Mouse (Mus musculus) heart, embryonic 13.5 days (tissue): ENCODE results near the gene Gnl1. TPM values are rescaled to one million over a fixed set of nuclear protein-coding genes. Genes with fewer than 3 reads are reported as not detected.
A peak's percentile ranks its signal among the peaks of the same experiment; 100 is the strongest.
"Not testable (repeated sequence)": the region's sequence is repeated elsewhere in the genome, so short reads cannot be mapped to it uniquely, and the experiment has no call there.

Experiments
- ATAC-seq: fragments of 200-750 bp; cut with Nextera tagmentation; 2 replicates; pipeline ENCODE4 v1.8.0; 2017; ENCODE audit warnings: moderate TSS enrichment; ENCODE audit not compliant: insufficient number of reproducible peaks, low FRiP score, low TSS enrichment; ENCODE audit errors: extremely low read depth
- H3K27ac ChIP-seq: fragments of 300-500 bp; sonication (generic); replicated peaks from 2 replicates; pipeline ENCODE4 v1.5.1; 2015; ENCODE audit warnings: moderate library complexity, mild to moderate bottlenecking, inconsistent platforms
- H3K27me3 ChIP-seq: fragments of 300-500 bp; sonication (generic); replicated peaks from 2 replicates; pipeline ENCODE4 v1.6.1; 2015; ENCODE audit warnings: mild to moderate bottlenecking, inconsistent platforms
- H3K36me3 ChIP-seq: fragments of 300-500 bp; sonication (generic); 2 replicates; pipeline ENCODE4 v1.6.1; 2015; ENCODE audit warnings: mild to moderate bottlenecking, inconsistent platforms
- H3K4me1 ChIP-seq: fragments of 300-500 bp; sonication (generic); 2 replicates; pipeline ENCODE4 v1.6.1; 2015; ENCODE audit warnings: inconsistent platforms
- H3K4me2 ChIP-seq: fragments of 300-500 bp; sonication (generic); 2 replicates; pipeline ENCODE4 v1.6.1; 2015; ENCODE audit warnings: inconsistent platforms, mild to moderate bottlenecking, moderate library complexity
- H3K4me3 ChIP-seq: fragments of 300-500 bp; sonication (generic); 2 replicates; pipeline ENCODE4 v1.5.1; 2015; ENCODE audit warnings: moderate library complexity, mild to moderate bottlenecking, inconsistent platforms
- H3K9ac ChIP-seq: fragments of 300-500 bp; sonication (generic); 2 replicates; pipeline ENCODE4 v1.6.1; 2015; ENCODE audit warnings: inconsistent platforms, mild to moderate bottlenecking, moderate library complexity
- H3K9me3 ChIP-seq: fragments of 300-500 bp; sonication (generic); 2 replicates; pipeline ENCODE4 v1.6.1; 2016; ENCODE audit warnings: inconsistent platforms
- WGBS: fragments of 180-500 bp; shearing (Covaris S2); methylation state at CpG from one replicate; pipeline ENCODE4 v1.1.7; 2015; ENCODE audit warnings: mixed read lengths; 5-methylcytosine and 5-hydroxymethylcytosine counted together
- polyA plus RNA-seq: library from polyadenylated mRNA; unstranded; fragments of >200 nt; fragmentation: Nextera tagmentation; extraction: Ambion mirVana; gene quantifications from 2 replicates; pipeline ENCODE4 v1.2.1, GENCODE M21; 2015

The Gnl1 gene
- polyA plus RNA-seq, 1 experiment from 2014 or later = 38.9 TPM

DNA sequence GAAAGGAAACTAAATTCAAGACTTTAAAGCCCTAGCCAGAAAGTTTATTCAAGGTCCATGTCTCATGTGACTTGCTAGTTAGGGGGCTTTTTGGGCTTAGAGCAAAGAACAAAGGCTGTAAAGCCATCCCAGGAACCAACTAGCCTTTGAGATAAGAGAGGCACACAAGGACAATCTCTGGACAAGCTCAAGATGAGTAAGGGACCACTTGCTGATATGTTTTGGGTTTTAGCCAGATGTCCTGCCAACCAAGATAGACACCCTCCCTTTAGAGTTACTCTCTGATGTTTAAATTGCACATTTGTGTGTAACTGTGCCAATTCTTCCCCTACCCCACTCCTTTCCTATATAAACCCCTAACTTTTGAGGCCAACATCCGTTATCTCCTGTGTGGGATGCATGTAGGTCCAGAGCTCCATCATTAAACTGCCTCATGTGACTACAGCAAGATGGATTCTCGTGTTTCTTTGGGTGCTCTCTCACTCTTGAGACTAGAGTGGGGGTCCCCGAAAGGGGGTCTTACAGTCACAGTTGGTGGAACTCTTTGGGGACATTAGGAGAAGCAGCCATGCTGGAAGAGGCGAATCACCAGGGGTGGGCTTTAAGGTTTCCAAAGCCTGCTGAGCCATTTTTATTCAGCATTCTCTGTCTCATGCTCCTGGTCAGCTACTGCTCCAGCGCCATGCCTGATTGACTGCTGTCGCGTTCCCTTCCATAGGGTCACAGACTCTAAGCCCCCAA lies 49.4 kb downstream of the Gnl1 start:
- Histone ChIP-seq H3K9ac (no peak overlapping the region), H3K36me3 (no peaks in the 10 kb centered on the region), H3K27me3 (peaks cover 12% of the 10 kb centered on the region), H3K4me2 (no peak overlapping the region), H3K27ac (no peak overlapping the region), H3K9me3 (no peaks in the 10 kb centered on the region), H3K4me1 (peaks cover 7% of the 10 kb centered on the region), H3K4me3 (no peak overlapping the region)
- 84% methylated on average over 7 of the region's 7 CpGs for WGBS
- ATAC-seq = no peak

DNA sequence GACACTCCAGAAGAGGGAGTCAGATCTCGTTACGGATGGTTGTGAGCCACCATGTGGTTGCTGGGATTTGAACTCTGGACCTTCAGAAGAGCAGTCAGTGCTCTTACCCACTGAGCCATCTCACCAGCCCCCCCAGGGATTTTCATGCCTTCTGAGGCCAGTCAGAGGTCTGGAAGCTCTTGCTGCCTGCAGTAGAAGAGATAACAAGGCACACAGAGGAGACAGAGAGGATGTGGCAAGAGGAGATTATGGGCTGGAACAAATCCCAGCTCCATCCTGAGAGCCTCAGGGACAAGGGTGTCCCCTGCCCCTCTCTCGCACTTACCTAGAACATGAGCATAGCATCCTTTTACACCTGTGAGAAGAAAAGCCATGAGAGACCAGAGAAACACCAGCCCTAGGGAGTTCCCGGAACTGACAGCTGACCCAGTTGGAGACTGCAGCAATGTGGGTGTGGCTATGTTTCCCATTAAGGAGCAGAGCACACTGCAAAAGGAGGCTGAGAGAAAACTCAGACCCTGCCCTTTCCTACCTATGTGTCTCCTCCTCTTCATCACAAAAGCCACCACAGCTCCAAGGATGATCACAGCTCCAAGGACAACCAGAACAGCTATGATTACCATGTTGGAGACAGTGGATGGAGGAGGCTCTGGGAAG lies 50.5 kb downstream of the Gnl1 start:
- peaks cover 12% of the 10 kb centered on the region for H3K27me3 ChIP-seq
- not testable (repeated sequence) for H3K4me3 ChIP-seq, H3K36me3 ChIP-seq, H3K9ac ChIP-seq, H3K27ac ChIP-seq, H3K4me1 ChIP-seq, H3K9me3 ChIP-seq
- peak overlapping the region; percentile 24; the same call in 1 of the 2 replicates for H3K4me2 ChIP-seq
- peak; percentile 20; the same call in 1 of the 2 replicates for ATAC-seq
- WGBS = 69% methylated on average over 4 of the region's 4 CpGs

DNA sequence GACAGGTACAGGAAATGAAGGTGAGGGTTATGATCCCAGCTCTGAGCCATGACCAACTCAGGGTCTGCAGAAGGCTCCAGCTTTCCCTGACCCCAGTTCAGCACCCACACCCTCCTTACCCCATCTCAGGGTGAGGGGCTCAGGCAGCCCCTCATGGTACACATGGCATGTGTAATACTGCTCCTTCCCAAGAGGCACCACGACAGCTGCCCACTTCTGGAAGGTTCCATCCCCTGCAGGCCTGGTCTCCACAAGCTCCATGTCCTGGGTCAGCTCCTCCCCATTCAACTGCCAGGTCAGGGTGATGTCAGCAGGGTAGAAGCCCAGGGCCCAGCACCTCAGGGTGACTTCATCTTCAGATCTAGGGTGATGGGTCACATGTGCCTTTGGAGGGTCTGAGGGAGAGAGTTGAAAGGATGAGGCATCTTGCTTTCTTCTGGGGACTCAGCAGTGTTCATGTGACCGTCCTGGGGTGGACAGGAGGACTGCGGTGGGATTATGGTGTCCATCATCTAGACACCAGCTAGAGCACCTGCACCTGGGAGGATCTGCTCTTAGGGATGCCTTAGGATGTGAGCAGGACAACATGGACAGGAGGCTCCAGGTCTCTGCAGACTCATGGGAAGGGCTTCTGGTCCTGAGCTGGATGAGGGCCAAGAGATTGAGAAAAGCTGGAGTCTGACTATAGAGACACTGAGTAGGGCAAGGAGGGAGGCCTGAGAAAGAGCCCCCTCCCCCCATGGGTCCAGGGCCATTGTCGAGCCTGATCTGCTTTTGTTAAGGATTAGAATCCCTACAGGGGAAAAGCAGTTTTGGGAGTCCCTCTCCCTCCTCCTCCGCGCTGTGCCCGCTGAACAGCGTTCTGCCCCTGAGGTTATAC lies 51.3 kb downstream of the Gnl1 start:
- H3K9ac ChIP-seq, ATAC-seq, H3K36me3 ChIP-seq, H3K4me1 ChIP-seq, H3K9me3 ChIP-seq, H3K27ac ChIP-seq: not testable (repeated sequence)
- peak overlapping the region; percentile 97 for H3K4me2 ChIP-seq
- WGBS = 56% methylated on average over 7 of the region's 8 CpGs
- peaks cover 12% of the 10 kb centered on the region for H3K27me3 ChIP-seq
- H3K4me3 ChIP-seq = peak overlapping the region; percentile 62

DNA sequence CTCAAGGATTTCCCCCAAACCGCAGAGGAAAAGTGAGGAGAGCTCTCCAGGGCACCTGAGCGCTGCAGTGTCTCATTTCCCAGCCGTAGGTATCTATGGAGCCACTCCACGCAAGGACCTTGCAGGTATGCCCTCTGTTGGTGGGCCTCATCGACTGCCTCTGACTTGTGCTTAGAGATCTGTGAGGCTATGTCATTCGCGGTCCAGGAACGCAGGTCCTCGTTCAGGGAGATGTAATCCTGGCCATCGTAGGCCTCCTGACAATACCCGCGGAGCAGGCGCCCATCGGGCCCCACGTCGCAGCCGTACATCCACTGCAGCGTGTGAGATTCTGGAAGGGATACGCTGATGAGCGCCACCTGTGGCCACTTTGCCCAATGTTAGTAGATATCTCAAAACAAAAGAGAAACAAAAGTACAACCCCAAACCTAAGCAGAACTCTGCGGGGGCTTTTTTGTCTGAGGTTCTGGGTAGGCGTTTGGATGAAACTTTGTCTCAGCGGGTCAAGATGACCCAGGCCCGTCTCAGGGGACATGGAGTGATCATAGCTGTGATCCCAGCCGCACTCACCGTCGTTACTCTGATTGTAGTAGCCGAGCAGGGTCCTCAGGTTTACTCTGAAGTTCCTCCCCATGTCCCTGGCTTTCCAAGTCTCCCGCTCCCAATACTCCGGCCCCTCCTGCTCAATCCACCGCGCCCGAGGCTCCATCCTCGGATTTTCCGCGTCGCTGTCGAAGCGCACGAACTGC lies 52.1 kb downstream of the Gnl1 start:
- H3K36me3 ChIP-seq, H3K4me1 ChIP-seq, H3K27ac ChIP-seq, H3K9me3 ChIP-seq: not testable (repeated sequence)
- ATAC-seq = peak; percentile 7; the same call in 1 of the 2 replicates
- Histone ChIP-seq H3K27me3 (peaks cover 12% of the 10 kb centered on the region), H3K4me3 (peak overlapping the region; percentile 62), H3K4me2 (peak overlapping the region; percentile 97), H3K9ac (peak overlapping the region; percentile 76)
- WGBS = 4% methylated on average over 40 of the region's 40 CpGs

DNA sequence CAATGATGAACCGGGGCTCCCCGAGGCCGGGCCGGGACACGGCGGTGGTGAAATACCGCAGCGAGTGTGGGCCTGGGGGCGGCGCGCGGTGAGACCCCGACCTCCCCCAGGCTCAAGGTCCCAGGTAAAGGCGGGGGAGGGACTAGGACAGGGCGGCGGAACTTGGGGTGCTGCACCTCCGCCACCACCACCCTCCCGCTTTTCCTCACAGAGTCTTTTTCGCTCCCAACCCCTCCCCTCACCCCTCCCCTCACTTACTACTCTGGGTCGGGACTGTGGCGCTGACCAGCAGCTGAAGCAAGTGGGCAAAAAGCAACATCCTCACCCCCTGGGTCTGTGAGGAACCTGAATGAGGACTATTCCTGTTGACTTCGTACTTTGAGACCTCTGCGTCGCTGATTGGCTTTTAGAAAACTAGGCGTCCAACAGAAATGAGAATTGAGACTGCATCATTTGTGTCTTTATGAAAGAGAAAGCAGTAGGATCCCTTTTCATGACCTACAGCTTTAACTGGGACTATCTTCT lies 52.8 kb downstream of the Gnl1 start, which contains the start of gene H2-T23:
Gene H2-T23 (minus strand): TSS at position 505 of the 525 bp plus-strand sequence.
- H3K27ac ChIP-seq, H3K36me3 ChIP-seq, H3K4me1 ChIP-seq, H3K9me3 ChIP-seq: not testable (repeated sequence)
- ATAC-seq = 0 out of 2 replicates have a peak, but pooled peaks have one; percentile 38
- H3K9ac ChIP-seq = peak within 1 kb of the TSS; percentile 76
- peak within 1 kb of the TSS; percentile 62 for H3K4me3 ChIP-seq
- H3K4me2 ChIP-seq = peak within 1 kb of the TSS; percentile 97
- peaks cover 12% of the 10 kb centered on the region for H3K27me3 ChIP-seq
- 2% methylated on average over 25 of the region's 25 CpGs for WGBS

DNA sequence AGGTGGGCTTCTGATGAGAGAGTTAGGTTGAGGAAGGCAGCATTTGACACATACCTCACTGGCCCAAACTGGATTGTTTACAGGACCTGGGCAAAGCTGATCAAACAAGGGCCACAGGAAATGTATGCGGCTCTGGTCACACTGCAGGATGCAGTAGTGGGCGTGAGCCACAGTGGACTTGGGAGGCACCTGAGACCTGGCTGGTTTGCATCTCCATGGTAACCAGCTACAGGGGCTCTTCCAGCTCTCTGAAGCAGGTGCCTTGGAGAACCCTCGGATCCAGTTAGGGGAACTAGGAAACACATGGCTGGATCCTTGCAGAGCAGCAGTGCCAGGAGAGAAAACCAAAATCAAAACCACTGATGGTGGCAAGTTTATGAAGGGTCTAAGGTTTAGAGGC lies 54.9 kb downstream of the Gnl1 start:
- not testable (repeated sequence) for H3K4me3 ChIP-seq
- WGBS = 52% methylated on average over 3 of the region's 3 CpGs

DNA sequence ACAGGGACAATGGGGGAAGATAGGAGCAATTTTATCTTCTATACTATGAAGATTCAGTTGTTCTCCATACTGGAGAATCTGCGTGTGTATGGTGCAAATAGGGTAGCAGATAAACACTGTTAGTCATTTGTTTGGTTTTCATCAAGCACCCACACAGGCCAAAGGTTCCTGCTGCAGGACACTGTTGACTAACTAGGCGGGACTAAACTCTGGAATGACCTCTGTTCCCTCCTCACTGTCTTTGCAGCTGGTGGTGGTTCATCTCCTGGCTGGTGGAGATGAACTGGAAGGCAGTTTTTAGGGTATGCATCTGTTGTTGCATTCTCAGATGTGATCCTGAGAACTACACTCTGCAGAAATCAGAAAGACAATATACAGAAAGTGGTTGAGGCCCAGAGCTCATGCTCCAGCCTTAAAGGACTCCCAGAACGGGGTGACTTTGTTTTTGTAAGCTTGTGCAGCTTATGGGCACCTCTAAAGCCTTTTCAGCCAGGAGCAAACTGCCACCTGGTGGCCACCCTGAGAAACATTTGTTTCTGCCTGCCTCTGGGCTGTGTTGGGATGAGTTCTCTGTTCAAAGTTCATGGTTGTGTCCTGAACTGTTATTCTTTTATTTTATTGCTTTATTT lies 55.5 kb downstream of the Gnl1 start:
- not testable (repeated sequence) for H3K27ac ChIP-seq, H3K4me1 ChIP-seq, H3K9me3 ChIP-seq, H3K9ac ChIP-seq, H3K4me3 ChIP-seq, H3K36me3 ChIP-seq, ATAC-seq, H3K4me2 ChIP-seq
- WGBS = 24% methylated on average over 3 of the region's 3 CpGs
- peaks cover 12% of the 10 kb centered on the region for H3K27me3 ChIP-seq

More for the DNA sequence above, 54.9 kb downstream of the Gnl1 start:
- H3K27ac ChIP-seq, H3K4me2 ChIP-seq, H3K9me3 ChIP-seq, H3K4me1 ChIP-seq, H3K36me3 ChIP-seq, H3K9ac ChIP-seq, ATAC-seq: not testable (repeated sequence)
- H3K27me3 ChIP-seq = peaks cover 12% of the 10 kb centered on the region

DNA sequence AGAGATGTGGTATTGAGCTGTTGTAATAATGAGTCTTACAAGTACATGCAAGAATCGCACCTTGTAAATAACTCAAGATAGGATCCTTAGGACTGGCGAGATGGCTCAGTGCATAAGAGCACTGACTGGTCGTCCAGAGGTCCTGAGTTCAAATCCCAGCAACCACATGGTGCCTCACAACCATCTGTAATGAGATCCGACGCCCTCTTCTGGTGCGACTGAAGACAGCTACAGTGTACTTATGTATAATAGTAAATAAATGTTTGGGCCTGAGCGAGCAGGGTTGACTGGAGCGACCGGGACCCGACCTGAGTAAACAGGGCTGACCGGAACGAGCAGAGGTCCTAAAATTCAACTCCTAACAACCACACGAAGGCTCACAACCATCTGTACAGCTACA lies 56.5 kb downstream of the Gnl1 start:
- not testable (repeated sequence) for H3K4me2 ChIP-seq

More for the DNA sequence above, 56.5 kb downstream of the Gnl1 start:
- H3K4me1 ChIP-seq, ATAC-seq, H3K9ac ChIP-seq, H3K27ac ChIP-seq, H3K4me3 ChIP-seq, H3K36me3 ChIP-seq, H3K27me3 ChIP-seq, H3K9me3 ChIP-seq: not testable (repeated sequence)
- WGBS = 78% methylated on average over 13 of the region's 13 CpGs
